Mouse (Mus musculus): ENCODE data around the gene Map3k14. TPM values are rescaled to one million over a fixed set of nuclear protein-coding genes. Genes with fewer than 3 reads are reported as not detected.
A peak's percentile ranks its signal among the peaks of the same experiment; 100 is the strongest.

Gene Map3k14
- total RNA-seq, 2 experiments from 2014 or later = 3.2 to 4.0 TPM

- peak; percentile 60 for DNase-seq (ENCODE audit: low spot score)
Measured at GRCm38 (mm10) chr11:103175688-103176442, 91.4 kb downstream of the Map3k14 start.

GRCm38 (mm10) chr11:103174891-103175391, 92.3 kb downstream of the Map3k14 start:
- DNase-seq (ENCODE audit: low spot score) = no peak

GRCm38 (mm10) chr11:103174411-103174832, 92.8 kb downstream of the Map3k14 start:
- DNase-seq (ENCODE audit: low spot score) = no peak

- DNase-seq (ENCODE audit: low spot score) = no peak
Measured at GRCm38 (mm10) chr11:103173771-103174344, 93.4 kb downstream of the Map3k14 start.

- no peak for DNase-seq (ENCODE audit: low spot score)
Measured at GRCm38 (mm10) chr11:103173041-103173770, 94.1 kb downstream of the Map3k14 start.

GRCm38 (mm10) chr11:103172392-103173040, 94.8 kb downstream of the Map3k14 start:
- no peak for DNase-seq (ENCODE audit: low spot score)

- peak; percentile 47 for DNase-seq (ENCODE audit: low spot score)
Measured at GRCm38 (mm10) chr11:103171703-103172391, 95.4 kb downstream of the Map3k14 start.

GRCm38 (mm10) chr11:103171286-103171620, 96.0 kb downstream of the Map3k14 start:
- DNase-seq (ENCODE audit: low spot score) = no peak

- no peak for DNase-seq (ENCODE audit: low spot score)
Measured at GRCm38 (mm10) chr11:103170494-103171285, 96.6 kb downstream of the Map3k14 start, which contains the start of gene Fmnl1. Gene Fmnl1, plus strand, starts transcription at chr11:103171107.

- no peak for DNase-seq (ENCODE audit: low spot score)
Measured at GRCm38 (mm10) chr11:103170111-103170493, 97.2 kb downstream of the Map3k14 start.

Other genes with a start within 250 kb of the Map3k14 start
- gene Nmt1, start 239.3 kb downstream of the Map3k14 start, total RNA-seq (2021) = 10 to 100 TPM; 48.5 to 48.7 TPM
- gene Dcakd, start 239.1 kb downstream of the Map3k14 start, total RNA-seq (2021) = 10 to 100 TPM; 15.2 to 20.3 TPM
- 1 to 10 TPM; 6.9 to 9.4 TPM for gene Plcd3, start 165.8 kb downstream of the Map3k14 start, total RNA-seq (2021)
- gene Acbd4, start 165.8 kb downstream of the Map3k14 start, total RNA-seq (2021) = 10 to 100 TPM; 36.1 to 38.9 TPM
- gene Hexim1, start 151.2 kb downstream of the Map3k14 start, total RNA-seq (2021) = 10 to 100 TPM; 23.3 to 23.6 TPM
- gene Hexim2, start 135.0 kb downstream of the Map3k14 start, total RNA-seq (2021) = 1 to 10 TPM; 3.3 to 4.4 TPM
- 1 to 10 TPM; 5.1 to 8.1 TPM for gene Fmnl1, start 96.4 kb downstream of the Map3k14 start, total RNA-seq (2021)
- not detected for gene 1700023F06Rik, start 58.9 kb downstream of the Map3k14 start, total RNA-seq (2021)
- gene Spata32, start 49.0 kb downstream of the Map3k14 start, total RNA-seq (2021) = not detected
- 1 to 10 TPM; 6.1 to 6.8 TPM for gene Arhgap27, start 96.2 kb upstream of the Map3k14 start, total RNA-seq (2021)
- 10 to 100 TPM; 14.8 to 16.4 TPM for gene Plekhm1, start 145.2 kb upstream of the Map3k14 start, total RNA-seq (2021)
- gene Lrrc37a, start 237.1 kb upstream of the Map3k14 start, total RNA-seq (2021) = not detected